Mouse (Mus musculus) thymus, postnatal 36 days (tissue): ENCODE measurements around the gene Slc25a10.
"Not testable (repeated sequence)": the region's sequence is repeated elsewhere in the genome, so short reads cannot be mapped to it uniquely, and the experiment has no call there.

Source experiments
- DNase-seq, 2 experiments: peaks; one replicate each; pipeline ENCODE4 v3.0.0; 2022; ENCODE audit warnings: mixed read lengths in 2 of 2

The Slc25a10 gene

DNA sequence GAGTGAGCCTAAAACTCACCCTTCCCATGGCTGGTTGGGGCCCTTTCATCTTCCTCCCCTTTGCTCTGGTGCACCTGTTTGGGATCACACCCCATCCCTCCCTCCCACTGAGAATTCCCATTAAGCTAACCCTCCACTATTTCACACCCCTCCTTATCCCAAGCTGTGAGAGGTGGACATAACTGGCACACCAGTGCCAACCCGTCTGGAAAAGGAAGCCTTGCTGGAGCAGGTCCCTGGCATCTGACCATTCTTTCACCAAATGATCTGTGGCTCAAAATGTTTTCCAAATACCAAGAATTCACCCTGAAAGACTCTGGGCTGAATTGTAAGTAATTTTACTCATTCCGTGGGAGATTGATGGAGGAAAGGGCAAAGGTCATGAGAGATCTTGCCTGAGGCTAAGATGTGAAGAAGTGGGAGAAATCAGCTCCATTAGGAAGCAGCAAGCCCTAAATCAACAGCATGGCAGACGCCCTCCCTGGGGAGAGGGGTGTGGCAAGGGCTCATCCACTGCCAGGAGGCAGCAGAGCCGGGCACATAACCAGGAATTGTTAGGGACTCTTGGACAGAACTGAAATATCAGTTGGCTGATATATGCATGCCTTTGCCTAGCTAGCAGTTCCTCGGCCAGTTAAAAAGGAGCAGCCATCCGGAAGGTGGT lies 21.3 kb downstream of the Slc25a10 start:
- DNase-seq, result no peak

DNA sequence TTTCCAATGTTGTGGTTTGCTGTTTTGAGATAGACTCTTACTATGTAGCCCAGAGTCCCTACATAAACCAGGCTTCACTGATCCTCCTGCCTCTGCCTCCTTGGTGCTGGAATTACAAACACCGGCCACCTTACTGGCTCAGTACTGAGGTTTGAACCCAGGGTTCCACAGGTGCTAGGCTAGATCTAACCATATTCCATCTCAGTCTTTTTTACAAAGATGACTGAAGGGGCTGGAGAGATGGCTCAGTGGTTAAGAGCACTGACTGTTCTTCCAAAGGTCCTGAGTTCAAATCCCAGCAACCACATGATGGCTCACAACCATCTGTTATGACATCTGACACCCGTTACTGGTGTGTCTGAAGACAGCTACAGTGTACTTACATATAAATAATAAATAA lies 22.6 kb downstream of the Slc25a10 start:
- not testable (repeated sequence) for DNase-seq

DNA sequence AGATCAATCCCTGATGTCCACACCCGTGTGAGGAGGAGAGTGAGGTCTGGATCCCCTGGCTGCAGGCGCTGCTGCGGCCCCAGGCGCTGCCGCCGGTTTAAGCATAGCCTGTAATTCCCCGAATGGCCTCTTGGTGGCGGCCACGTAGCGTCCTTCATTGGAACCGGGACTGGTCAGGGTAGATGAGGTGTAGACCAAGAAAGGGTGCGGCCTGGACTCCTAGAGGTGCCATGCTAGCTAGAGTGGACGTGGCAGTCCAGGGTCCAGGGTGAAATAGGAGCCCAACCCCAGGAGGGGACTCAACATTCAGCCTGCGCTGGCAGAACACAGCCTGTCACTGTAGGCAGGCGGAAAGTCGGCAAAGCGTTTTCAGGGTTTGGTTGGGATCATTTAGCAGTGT lies 24.0 kb downstream of the Slc25a10 start:
- DNase-seq, result peak; percentile 79 to 83

DNA sequence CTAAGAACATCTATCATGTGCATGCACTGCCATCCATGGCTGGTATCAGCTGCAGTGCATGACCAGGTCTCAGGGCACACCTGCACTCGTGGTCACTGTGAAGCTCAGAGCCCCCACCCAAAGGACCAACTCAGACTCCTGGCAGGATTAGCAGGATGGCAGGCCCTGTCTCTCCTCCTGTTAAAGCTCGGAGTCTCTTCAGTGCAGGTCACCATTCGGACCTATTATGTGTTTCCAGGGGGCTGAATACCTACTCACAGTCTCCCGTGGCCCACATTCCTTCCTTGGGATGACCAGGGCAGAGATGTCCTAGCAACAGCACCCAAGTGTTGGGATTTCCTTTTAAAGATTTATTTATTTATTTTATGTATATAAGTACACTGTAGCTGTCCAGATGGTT lies 25.5 kb downstream of the Slc25a10 start:
- no peak for DNase-seq

DNA sequence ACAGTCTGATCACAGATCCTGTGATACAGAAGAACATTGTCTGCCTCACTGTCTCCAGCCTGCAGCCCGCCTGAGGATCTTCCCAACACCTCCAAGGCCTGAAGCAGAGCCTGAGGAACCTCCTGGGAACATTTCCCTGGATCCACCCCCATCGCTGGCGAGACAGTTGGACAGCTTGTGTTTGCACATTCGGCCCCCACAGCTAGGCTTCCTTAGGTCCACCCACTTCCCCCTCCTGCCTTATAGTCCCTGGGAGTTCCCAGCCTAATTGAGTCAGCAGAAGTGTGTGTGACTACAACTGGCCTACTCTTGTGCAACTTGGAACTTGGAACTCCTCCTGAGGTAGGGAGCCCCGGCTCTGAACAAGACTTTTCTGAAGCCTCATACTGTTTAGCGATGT lies 26.4 kb downstream of the Slc25a10 start:
- DNase-seq, result no peak

DNA sequence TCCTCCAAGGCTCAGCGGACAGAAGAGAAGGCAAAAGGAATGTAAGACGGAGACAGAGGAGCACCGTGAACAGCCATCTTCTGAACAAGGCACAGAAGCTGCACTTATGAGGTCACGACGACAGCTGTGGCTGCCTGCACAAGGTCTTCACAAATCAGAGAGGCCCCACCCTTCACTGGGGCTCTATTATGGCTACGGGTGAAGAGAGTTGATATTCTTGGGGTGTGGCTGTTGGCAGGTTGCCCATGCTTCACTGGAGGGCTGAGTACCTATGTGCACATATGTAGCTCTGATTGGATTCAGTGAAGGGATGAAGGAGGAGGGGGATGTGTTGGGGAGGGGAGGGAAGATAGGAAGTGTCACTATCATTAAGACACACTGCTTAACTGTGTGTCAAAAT lies 26.9 kb downstream of the Slc25a10 start:
- no peak for DNase-seq

DNA sequence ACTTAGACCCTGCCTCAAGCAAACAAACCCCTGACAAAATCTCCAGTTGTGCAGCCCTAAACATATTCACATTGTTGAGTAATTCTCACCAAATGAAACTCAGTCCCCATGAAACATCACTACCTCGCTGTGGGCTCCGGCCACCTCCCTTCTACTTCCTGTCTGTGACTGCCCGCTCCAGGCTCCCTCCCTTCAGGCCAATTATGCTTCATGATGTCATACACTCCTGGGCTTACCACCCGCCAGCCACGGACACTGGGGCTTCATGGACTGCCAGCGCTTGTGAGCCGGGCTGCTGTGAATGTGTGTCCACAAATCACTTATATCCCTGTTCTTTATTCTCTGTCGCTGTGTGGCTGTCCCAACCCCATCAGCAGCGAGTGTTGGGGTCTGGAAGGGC lies 28.1 kb downstream of the Slc25a10 start:
- no peak for DNase-seq

DNA sequence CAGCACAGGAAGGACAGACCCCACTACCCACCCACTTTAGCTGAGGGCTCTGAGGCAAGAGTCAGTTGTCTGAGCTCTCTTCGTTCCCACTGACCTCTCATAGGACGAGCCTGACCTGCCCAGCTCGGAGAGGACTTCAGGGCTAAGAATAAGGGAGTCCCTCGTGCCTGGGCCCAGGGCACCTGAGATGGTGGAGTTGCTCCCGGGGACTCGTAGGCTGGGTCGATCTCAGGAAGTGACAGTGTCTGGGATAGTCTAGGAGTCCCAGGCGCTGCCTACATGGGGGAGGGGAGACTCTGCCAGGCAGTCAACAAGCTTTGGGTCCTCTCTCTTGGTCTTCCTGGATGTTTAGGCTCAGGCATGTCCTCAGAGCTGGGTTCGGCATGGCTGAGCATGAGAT lies 28.9 kb downstream of the Slc25a10 start:
- DNase-seq, result no peak

DNA sequence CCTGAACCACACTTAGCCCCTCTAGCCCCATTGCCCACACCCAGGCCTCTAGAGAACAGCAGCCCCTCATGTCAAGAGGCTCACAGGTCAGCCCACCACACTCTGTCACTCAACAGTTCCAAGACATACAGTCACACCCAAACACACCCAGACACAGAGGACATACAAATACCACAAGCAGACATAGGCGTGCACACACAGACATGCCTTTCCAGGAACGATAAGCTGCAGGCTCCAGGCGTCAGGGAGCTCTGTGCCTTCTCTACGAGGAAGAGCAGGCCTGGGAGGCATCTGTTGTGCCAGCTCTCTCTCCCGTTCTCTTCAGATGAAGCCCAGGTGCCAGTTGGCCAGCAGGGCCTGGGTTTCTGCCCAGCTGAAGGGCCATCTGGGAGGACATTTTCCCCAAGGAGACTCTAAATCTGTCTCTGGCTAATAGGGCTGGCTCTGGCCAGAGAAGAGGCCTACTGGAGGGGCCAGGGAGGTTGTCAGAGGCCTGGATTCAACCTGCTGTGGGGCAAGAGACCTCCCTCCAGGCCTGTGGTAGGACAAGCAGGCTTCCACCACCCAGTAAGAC lies 29.4 kb downstream of the Slc25a10 start:
- DNase-seq, result no peak

DNA sequence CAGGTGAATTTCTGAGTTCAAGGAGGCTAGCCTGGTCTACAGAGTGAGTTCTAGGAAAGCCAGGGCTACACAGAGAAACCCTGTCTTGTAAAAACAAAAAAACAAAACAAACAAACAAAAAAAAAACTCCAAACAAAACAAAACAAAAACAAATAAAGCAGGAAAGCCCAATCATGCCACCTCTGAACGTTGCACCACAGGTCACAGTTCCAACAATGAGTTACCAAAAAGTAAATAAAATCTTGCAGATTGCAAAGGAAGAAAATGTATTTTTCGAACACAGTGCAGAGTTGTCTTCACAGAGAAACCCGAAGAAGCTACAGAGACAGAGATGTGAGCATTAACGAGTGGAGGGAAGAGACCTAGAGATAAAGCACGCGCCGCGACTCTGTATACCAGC lies 30.9 kb downstream of the Slc25a10 start:
- DNase-seq, result no peak

DNA sequence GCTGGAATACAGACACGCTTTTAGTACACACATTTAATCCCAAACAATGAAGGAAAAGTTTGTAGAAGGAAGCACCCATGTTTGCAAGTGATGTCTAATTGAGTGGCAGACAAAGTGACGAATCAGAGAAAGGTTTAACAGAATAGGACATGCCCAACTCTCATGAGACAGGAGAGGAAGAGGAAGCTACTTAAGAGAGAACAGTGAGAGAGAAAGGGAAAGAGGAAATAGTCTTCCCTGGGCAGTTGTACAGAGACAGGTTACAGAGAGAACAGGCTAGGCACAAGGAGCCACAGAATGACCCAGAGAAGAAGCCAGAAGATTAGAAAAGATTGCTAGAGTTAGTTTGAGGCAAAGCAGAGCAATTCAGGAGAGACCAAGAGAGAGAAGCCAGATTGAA lies 34.3 kb downstream of the Slc25a10 start:
- no peak for DNase-seq

DNA sequence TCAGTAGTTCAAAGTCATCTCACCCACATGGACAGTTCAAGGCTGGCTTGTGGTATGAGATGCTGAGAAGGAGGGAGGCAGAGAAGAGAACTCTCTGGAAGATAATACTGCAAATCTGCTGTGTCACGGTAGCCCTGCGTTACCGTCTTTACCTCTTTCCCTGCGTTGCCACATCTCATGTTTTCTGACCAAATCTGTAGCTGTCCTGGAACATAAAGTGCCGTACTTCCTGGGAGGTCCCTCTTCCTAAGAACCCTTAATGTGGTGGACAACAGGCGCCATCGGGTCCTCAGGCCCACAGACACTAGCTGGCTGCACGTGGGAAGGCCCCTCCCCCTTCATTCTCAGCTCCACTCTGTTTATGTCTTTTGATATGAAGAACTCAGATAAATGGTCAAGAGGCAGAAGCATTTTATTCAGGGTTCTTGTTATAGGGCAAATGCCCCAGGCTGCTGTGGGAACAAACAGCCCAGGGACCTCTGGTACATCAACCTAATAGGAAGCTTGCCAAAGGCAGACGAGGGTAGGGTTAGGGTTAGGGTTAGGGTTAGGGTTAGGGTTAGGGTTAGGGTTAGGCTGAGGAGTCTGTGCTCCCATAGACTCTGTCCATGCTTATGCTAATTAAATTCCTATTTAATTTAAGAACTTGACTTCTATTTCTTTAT lies 36.2 kb downstream of the Slc25a10 start:
- DNase-seq, result no peak

DNA sequence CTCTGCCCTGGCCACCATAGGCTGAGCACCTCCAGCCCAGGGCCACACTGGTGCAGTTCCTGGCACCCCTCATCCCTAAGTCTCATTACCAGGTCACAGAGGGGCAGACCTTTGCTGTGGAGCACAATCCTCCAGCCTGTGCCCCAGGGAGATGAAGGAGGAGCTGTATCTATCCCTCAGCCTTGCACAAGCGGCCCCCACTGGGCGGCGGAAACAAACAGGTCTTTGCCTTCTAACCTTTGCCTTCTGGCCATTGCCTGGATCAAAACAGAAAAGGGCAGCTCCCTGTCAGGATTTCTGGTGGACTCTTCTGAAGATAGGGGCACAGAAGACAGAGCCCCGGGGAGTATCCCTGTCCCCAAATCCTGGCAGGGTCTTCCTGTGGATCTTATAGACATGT lies 37.3 kb downstream of the Slc25a10 start:
- no peak for DNase-seq

DNA sequence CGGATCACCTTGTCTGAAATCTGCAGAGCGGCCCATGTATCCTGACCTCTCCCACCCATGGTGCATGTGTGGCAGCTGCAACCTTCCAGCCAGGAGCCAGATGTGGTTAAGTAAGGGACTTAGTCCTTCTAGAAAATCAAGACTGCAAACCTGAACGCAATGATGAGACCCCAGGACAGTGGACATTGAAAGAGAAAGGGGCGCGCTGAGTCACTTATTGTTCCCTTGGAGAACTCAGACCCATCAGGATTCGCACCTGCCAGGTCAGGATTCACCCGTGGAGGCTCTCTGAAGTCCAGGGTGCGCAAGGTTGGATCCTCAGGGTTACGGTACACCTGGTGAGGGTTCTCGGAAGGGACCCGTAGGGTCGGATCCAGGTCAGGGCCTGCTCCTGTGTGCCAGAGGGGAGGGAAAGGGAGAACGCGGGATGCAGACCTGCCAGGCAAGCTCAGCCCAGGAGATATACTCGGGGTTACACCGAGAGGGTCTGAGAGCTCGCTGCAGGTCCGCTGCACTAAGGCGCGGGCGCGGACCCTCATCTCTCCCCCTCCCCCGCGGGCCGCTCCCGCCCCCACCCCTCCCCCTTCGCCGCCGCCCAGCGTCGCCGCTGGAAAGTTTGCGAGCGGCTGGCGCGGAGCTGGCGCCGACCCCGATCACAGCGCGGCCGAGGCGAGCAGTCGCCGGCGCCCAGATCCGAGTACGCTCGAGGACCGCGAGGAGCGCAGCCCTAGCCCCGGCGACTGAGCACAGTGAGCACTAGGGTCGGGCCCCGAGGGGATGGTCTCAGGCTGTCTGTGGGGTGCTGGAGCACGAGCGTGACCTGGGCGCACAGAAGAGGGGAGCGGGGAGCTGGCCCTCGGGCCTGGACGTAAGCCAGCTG lies 38.7 kb downstream of the Slc25a10 start, which contains the start of gene Gcgr:
Gcgr (plus strand) TSS at position 615 of the 880 bp plus-strand sequence.
- no peak for DNase-seq

DNA sequence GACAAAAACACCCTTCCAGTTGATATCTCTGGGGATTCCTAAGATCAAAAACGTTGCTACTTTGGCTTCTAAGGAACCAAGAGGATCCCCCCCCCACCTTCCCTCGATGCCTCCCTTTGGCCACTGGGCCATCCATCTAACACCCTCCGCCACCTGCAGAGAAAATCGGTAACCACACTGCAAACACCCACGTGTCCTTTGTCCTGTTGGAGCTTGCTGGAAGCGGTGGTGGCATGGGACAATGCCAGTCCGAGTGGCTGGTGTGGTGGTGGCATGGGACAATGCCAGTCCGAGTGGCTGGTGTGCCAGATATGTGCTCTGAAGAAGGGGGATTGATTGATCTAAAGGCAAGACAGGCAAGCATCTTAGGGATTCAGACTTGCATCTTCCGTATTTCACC lies 40.0 kb downstream of the Slc25a10 start:
- DNase-seq, result no peak

DNA sequence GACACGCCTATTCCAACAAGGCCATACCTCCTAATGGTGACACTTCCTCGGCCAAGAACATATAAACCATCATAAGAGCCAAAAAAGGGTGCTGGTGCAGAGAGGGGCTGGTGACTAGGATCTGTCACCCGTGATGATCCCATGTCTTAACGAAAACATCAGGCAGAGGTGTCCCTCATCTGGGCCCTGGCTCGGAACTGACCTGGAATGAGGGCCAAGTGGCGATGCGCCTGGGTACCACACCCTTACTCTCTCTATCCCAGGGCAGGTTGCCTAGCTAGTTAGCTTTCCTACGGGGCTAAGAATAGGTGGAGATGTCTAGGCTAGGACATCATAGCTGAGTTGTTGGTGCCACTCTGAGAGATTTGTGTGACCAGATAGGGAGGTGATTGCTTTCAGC lies 42.5 kb downstream of the Slc25a10 start:
- DNase-seq, result no peak

DNA sequence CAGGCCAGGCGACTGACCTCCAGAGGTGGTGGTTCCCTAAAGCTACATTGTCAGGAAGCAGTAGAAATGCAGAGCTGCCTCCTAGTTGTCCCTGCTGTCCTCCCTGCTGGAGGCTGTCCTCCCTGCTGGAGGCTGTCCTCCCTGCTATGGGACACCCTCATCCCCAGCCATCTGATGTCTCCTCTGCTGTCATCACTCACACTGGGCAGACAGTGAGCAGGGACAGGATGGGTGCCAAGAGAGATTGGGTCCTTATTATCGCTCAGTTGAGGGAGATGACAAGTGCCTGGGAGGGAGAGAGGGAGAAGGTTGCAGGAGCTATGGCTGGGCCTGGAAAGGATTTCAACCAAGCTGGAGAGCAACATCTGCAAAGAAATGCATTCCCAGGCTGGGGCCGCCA lies 43.5 kb downstream of the Slc25a10 start:
- no peak for DNase-seq

DNA sequence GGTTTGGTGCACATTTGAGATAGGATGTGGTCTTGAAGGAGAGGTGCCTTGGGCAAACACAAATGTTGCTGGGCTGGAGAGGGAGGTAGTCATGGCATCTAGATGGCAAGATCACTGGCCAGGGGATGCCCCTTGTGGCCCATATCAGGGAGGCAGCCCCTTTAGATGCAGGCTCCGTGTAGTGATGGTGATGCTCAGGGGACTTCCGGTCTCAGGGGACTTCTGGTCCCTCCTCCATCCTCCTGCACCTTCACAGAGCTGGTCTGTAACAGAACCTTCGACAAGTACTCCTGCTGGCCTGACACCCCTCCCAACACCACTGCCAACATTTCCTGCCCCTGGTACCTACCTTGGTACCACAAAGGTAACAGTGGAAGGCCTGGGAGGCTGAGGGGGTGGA lies 44.2 kb downstream of the Slc25a10 start:
- no peak for DNase-seq

DNA sequence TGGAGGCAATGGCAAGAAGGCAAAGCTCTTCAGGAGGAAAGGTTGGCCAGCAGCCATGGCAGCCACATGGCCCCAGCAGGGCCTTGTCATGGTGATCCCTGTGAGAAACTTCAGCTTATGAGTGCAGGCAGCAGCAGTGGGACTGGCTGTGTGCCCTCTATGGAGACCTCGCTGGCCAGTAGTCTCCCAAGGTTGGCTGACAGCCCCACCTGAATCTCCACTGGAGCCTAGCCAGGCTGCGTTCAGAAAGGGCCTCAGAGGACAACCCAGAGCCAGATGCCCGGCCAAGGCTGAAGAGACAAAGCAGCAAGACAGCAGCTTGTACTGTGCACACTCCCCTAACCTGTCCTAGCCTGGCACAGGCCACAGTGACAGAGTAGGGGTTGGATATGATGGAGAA lies 46.8 kb downstream of the Slc25a10 start:
- no peak for DNase-seq

DNA sequence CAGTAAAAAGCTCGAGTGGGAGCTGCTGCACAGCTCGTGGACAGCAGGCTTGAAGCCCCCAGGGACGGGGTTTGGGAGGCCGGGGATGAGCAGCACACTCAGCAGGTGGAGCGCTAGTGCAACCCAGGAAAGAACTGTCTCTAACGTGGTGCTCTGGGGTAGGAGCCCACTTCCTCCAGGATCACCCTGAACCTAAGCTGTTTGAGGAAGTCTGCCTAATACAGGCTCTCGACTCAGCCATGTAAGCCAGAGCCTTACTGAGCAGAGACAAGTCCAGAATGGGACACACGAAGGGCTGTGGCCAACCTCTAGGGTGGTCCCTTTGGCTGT lies 47.3 kb downstream of the Slc25a10 start:
- no peak for DNase-seq

DNA sequence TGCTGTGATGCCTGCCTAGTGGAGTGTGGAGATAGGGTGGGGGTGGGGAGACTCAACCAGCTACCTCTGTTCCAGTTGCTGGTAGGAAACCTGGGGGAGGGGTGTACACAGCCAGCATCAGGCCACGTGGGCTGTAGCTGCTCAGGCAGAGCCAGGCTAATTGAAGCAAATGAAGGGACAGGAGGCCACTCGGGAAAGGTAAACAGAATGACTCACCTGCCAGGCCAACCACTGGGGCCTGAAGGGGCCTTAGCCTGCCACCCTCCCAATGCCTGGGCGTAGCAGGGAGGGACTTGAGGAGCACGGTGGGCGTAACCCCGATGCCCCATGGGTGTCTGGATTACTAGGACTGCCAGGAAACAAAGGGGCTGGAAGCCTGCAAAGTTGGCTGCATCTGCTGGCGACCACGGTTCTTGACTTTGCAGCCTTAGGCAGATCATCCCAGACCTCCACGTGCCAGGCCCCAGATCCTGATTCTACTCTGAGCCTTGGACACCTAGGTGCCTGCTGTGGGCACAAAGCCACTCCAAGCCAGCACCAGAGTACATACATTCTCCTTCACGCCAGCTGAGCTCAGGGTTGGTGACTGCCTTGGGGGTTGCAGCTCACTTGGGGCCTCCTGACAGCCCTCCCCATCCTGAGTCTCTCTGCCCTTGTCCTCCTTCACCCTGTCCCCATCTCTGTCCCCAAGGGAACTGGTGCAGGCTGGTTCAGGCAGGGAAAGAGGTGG lies 47.8 kb downstream of the Slc25a10 start:
- no peak for DNase-seq

DNA sequence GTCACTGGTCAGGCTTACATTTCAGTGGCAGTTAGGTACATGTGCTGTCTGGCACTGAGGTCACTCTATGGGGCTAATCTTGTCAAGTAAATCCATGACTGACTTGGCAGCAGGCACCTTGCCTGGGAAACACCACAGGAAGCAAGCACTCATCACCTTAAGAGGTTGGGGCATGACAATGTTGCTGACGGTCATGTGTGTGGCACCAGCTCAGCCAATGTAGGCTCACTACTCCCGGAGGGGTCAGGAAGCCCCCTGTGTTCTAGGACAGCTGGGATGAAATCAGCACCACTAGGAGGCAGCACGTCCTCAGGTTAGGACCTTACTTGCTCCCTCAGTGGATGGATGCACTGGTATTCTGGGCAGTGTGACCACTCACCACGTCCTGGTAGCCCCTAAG lies 50.3 kb downstream of the Slc25a10 start:
- peak; percentile 29 to 32 for DNase-seq

DNA sequence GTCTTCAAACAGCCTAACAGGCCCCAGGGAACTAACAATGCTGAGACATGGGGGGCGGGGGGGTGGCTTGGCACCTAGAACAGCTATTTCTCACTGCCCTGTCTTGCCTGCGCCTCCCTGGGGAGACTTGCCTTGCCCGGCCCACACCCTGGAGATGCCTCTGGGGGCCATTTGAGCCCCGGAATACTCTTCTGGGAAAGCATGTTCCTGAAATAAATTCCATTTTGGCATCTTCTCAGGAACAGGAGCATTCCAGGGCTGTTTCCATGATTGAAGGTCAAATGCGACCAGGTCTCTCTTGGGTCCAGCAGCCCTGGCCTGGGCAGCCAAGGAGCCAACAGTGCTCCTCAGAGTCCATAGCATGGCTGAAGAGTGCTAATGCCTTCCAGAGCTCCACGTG lies 50.7 kb downstream of the Slc25a10 start:
- no peak for DNase-seq
